Mouse (Mus musculus) urinary bladder, postnatal 14 days (tissue): Measurements from ENCODE around the gene Gm29564.
"Not testable (repeated sequence)": the region's sequence is repeated elsewhere in the genome, so short reads cannot be mapped to it uniquely, and the experiment has no call there.

Experiments used
- DNase-seq: peaks from one replicate; pipeline ENCODE4 v3.0.0; 2021; ENCODE audit warnings: low spot score

Gene Gm29564

DNA sequence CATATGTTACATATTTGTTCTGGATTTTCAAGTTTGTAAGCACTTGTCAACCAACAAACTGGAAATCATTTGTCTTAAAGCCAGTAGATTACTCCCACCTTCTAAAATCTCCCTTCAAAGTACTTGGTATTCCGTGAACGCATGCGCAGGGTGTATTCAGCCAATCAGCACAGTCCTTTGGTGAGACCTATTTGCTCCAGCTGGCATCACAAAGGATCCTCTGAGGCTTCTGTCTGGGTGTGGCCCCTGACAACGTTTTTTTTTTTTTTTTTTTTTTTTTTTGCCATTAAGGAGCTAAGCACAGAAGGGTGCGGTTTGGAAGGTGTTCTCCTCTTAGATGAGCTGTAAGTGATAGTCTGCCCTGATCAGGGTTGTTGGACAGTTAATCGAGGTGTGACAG is at the start of gene Gm29564:
Gene Gm29564, plus strand, starts transcription at position 301 of the 400 bp plus-strand sequence.
- not testable (repeated sequence) for DNase-seq
